Mouse (Mus musculus) heart, adult 18-20 months (tissue): ENCODE measurements at regions not wholly inside any gene's neighbourhood (a gene's known extent, or its start where the extent isn't known, plus 50 kb on each side); places are given as distances from the start of the nearest gene placed in this dataset.
"Not testable (repeated sequence)": the region's sequence is repeated elsewhere in the genome, so short reads cannot be mapped to it uniquely, and the experiment has no call there.

Experiments used
- DNase-seq, 2 experiments: peaks; one replicate each; pipeline ENCODE4 v3.0.0; 2021 to 2022; ENCODE audit warnings: mixed read lengths in 1 of 2

DNA sequence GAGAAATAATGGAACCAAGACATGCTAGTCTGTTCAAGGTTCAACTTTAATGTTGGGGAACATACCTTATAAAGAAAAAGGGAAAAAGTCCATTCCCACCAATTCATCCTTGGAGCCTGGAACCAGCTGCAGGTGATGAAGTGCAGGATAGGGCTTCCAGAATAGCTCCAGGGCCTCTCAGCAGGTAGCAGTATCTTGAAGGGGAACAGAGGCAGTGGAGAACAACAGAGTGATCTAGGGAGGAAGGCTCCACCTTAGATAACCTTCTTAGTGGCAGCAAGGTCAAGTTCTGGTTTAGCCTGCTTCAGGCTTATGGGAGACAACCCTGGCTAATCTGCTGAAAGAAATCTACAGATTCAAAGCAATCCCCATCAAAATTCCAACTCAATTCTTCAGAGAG is 161.8 kb upstream of the Ngly1 start:
- not testable (repeated sequence) for DNase-seq

DNA sequence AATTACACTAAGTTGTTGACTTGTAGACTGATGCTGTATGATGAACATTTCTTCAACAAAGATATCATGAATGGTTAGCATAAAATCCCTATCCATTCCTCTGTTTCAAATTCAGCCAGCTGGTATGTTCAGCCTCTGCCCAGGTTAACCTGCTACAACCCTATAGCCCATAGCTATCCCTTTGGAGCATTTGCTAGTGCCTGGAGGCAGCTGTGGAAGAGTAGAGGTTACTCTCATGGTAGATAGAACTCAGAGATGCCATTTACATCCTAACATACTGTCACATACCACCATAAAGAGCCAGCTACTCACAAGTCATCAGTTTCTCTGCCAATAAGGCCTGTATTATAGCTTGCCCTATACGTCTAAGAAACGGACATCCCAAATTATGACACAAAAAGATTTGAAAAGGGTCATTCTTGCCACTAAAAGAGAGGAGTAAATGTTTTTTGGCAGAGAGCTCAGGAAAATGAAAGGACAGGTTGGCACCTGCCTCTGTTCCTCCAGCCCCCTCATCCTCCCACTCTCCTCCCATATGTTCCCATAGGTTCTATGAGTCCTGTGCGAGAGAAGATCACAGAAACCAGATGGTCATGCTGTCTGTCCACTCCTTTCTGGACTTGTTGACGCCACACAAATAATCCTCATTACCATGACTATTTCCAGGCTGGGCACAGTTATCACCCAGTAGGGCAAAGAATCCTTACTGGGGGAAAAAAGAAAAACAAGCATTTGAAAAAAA is 156.5 kb upstream of the Ngly1 start:
- DNase-seq, result no peak

DNA sequence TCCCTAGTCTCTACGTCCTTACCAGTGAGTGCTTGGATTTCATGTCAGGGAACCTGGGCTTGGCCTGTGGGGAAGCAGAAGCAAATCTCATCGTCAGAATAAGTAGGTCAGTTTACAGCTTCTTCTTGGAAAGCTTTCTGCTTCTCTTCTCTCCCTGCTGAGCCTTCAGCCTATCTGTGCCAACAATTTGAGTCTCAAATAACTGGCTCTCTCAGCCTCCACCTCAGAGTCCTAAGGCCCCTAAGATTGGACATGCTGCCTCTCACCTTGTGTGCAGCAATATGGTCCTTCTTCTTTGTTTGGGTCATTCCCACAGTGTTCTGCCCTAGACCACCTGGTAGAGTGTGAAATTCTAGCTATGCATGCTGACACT is 156.0 kb upstream of the Ngly1 start:
- no peak for DNase-seq

DNA sequence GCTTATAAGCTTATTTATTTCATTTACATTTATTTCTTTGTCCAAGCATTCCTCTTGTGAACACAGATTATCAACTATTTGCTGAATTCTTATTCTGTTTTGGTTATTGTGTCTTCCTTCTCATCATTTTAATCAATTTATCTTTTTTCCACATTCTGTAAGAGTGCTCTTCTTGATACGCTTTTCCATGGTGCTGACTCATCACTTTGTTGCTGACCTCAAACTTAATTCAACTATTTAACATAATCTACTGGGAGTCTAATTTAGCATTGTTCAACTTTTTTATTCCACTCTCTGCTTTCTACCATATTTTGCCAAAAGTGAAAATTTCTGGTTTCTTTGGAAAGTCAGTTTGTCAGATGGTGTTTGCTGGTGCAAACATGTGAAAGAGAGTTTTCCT is 139.7 kb upstream of the Ngly1 start:
- DNase-seq, result no peak

- DNase-seq, result no peak
These were observed 116.4 kb upstream of the Ngly1 start for GRCm38 (mm10) chr14:16132672-16133071.

DNA sequence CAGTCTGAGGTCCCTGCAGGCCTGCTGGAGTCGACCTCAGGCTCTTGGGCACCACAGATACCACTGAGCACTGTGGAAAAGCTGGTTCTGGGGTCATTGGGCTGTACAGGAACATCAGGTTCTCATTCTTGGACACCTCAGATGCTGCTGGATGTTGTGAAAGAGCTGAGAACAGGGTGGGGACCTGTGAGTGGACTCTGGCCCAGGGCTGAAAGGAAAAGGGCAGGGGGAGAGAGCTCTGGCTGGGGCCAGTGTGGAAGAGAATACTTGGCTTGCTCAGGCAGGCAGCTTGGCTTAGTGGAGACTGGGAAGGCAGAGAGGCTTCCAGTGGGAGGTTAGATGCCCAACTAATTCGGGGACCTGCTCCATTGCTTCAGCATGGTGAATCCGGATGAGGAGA is 115.7 kb upstream of the Ngly1 start:
- DNase-seq, result no peak

GRCm38 (mm10) chr14:16136187-16136586 is 112.9 kb upstream of the Ngly1 start:
- DNase-seq, result no peak

DNA sequence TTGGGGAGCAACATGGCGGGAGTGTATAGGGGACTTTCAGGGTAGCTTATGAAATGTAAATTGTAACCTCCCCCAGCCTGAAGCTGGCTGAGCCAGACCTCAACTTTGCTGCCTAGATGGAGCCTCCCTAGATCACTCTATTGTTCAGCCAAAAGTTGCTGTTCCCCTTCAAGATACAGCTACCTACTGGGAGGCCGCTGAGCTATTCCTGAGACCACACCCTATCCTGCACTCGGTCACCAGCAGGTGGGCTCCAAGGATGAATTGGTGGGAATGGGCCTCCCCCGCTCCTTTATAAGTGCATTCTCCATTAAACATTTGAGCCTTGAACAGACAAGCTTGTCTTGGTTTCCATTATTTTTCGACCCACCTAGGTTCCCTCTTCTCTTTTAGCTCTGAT is 104.8 kb upstream of the Ngly1 start:
- no peak for DNase-seq

DNA sequence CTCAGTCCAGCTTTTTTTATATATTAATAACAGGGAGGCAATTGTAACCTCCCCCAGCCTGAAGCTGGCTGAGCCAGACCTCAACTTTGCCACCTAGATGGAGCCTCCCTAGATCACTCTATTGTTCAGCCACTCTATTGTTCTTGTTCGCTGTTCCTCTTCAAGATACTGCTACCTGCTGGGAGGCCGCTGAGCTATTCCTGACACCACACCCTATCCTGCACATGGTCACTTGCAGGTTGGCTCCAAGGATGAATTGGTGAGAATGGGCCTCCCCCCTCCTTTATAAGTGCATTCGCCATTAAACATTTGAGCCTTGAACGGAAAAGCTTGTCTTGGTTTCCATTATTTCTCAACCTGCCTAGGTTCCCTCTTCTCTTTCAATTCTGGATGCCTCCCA is 102.3 kb upstream of the Ngly1 start:
- DNase-seq, result no peak

GRCm38 (mm10) chr14:16151815-16152214 is 97.3 kb upstream of the Ngly1 start:
- DNase-seq, result no peak

DNA sequence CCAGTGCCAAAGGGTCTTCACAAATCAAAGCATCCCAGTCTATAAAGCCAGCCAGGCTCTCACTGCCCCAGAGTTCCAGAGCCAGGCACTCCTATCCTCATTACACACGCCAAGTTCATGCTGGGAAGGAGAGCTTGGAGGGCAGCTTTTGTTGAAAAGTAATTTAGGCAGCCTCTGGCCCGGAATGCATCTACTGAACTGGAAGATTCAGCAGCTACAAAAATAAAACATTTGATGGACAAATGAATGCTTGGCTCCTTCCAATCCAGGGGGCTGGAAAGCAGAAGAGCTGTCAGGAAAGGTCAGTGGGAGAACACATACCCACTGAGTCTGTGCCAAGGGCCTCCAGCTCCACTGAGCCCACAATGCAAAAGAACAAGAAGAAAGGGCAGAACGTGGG is 96.4 kb upstream of the Ngly1 start:
- no peak for DNase-seq

GRCm38 (mm10) chr14:16155106-16155505 is 94.0 kb upstream of the Ngly1 start:
- no peak for DNase-seq

- peak in 1 of 2 experiments; percentile 1 for DNase-seq
These were observed 78.9 kb upstream of the Ngly1 start for GRCm38 (mm10) chr14:16170226-16170625.

GRCm38 (mm10) chr14:16172261-16172660 is 76.8 kb upstream of the Ngly1 start:
- no peak for DNase-seq

- peak in 1 of 2 experiments; percentile 24 for DNase-seq
These were observed 75.8 kb upstream of the Ngly1 start for GRCm38 (mm10) chr14:16173292-16173691.

GRCm38 (mm10) chr14:16178227-16178626 is 70.9 kb upstream of the Ngly1 start:
- no peak for DNase-seq

DNA sequence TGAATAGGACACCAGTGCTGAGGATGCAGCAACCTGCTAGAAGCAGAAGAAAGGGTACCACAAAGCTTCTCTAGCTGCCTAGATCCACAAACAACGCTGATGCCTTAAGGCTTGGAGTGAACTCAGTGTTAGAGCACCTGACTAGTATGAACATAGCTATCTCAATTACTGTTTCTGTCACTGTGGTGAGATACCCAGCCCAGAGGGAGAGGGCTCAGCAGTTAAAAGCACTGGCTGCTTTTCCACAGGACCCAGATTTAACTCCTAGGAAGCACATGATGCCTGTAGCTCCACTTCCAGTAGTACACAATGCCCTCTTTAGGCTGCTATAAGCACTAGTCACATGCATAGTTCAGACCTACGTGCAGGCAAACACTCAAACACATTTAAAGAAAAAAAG is 67.3 kb upstream of the Ngly1 start:
- no peak for DNase-seq

GRCm38 (mm10) chr14:16185246-16185645 is 63.8 kb upstream of the Ngly1 start:
- DNase-seq, result no peak
